Mouse (Mus musculus) kidney, adult 2 months (tissue): ENCODE measurements at regions not wholly inside any gene's neighbourhood (a gene's known extent, or its start where the extent isn't known, plus 50 kb on each side); places are given as distances from the start of the nearest gene placed in this dataset.

Experiments used
- CTCF ChIP-seq: fragments of 200-500 bp; conservative IDR thresholded peaks from 2 replicates; pipeline ENCODE4 v1.5.1; 2011; ENCODE audit warnings: low read depth, mild to moderate bottlenecking, control low read depth, low read length, moderate library complexity, mixed read lengths; ENCODE audit not compliant: insufficient read depth, insufficient read length
- POLR2A ChIP-seq: fragments of 200-500 bp; IDR thresholded peaks from one replicate; pipeline ENCODE4 v1.6.1; 2011; ENCODE audit warnings: low read depth, low read length, control low read depth

DNA sequence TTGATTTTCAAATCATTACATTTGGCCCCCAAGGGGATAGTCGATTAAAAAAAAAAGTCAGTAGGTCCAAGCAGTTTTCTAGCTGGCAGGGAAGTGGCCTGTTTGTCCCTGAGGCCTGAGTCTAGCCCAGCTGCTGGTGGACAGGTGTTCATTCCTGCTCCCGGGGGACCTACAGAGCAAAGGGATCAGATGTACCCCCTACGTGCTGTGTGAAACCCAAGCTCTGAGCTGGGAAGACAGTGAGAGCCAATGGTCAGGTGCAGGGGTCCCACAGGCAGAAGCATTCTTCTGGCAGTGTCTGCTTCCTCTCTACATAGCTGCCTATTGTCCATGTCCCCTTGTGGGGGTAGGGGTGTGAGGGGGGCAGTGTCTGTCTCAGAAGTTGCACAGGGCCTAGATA lies 653.2 kb upstream of the 3110018I06Rik start:
- TF ChIP-seq CTCF (no peak), POLR2A (no peak)
